Mouse (Mus musculus): ENCODE results near the gene Negr1.
"Not testable (repeated sequence)": the region's sequence is repeated elsewhere in the genome, so short reads cannot be mapped to it uniquely, and the experiment has no call there.

Negr1 gene

GRCm38 (mm10) chr3:157031513-157032142 is 470.0 kb downstream of the Negr1 start:
- DNase-seq: no peak

- DNase-seq: no peak
Observed at GRCm38 (mm10) chr3:157036016-157036415, 474.4 kb downstream of the Negr1 start.

DNA sequence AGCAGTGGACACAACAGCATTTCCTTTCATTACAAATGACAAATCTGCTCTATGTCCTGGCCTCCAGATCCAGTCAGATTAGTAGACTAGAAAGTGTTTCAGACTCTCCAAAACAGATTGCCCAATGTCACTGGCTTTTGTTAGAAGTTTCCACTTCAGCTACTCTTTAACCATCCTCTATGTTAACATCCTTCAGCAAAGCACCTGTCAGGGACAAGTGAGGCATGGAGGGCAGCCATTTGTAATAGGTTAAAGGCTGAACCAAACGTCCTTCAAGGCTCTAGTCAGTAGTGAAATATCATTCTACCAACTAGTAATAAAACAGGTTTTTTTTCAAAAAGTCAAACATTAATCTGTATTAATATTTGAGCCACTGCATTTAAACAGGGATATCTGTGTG is 475.0 kb downstream of the Negr1 start:
- DNase-seq: no peak

DNA sequence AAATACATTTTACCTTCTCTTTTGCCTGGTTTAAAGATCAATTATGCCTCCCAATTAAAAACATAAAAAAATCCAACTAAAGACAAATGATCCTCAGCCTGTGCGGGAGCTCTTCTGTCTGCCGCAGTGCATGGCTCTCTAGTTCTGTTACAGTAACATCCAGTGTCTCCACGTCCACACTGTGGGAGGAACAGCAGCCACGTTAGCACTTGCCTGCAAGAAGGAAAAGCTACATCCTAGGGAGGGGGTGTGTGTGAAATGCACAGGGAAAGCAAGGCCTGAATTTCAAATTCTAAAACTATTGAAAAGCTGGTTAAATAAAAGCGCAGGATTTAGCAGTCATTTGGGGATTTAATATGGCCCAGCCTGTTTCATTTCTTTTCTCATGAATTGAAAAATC is 479.0 kb downstream of the Negr1 start:
- DNase-seq: no peak

DNA sequence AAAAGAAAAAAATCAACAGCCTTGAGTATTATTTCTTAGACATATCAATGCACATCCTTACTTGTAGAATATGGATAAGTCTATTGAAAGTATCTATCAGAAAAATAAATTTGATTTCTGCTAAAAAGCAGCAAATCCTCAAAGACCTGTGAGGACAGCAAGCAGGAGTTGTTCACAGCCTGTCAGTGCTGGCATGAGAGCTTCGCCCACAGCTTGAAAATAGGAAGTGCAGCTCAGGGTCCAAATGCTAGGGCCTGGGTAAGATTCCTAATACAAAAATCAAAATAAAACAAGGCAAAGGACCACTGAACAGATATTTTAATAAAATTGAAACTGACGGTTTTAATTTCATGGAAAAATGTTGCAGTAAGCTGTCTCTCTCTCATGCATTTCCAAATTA is 483.0 kb downstream of the Negr1 start:
- no peak for DNase-seq

DNA sequence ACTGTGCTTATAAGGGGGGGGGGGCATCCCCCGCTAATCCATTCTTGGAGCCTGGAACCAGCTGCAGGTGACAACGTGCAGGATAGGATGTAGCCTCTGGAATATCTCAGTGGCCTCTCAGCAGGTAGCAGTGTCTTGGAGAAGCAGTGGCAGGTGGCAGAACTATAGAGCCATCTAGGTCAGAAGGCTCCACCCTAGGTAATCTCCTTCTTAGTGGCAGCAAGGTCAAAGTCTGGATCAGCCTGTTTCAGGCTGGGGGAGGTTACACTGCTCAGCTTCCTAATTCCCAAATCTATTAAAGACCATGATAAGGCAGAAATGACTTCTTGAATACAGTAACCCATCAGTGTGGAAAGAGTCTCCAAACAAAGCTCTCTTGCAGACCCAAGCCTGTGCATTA is 502.8 kb downstream of the Negr1 start:
- not testable (repeated sequence) for DNase-seq

GRCm38 (mm10) chr3:157066331-157066730 is 504.7 kb downstream of the Negr1 start:
- DNase-seq: no peak

- no peak for DNase-seq
Observed at GRCm38 (mm10) chr3:157079250-157079965, 517.8 kb downstream of the Negr1 start.

GRCm38 (mm10) chr3:157079966-157080306 is 518.3 kb downstream of the Negr1 start:
- DNase-seq: no peak

GRCm38 (mm10) chr3:157080585-157080984 is 519.0 kb downstream of the Negr1 start:
- DNase-seq: no peak

- DNase-seq: peak; percentile 2
Observed at GRCm38 (mm10) chr3:157082808-157083784, 521.5 kb downstream of the Negr1 start.

- DNase-seq: no peak
Observed at GRCm38 (mm10) chr3:157085180-157085579, 523.6 kb downstream of the Negr1 start.

DNA sequence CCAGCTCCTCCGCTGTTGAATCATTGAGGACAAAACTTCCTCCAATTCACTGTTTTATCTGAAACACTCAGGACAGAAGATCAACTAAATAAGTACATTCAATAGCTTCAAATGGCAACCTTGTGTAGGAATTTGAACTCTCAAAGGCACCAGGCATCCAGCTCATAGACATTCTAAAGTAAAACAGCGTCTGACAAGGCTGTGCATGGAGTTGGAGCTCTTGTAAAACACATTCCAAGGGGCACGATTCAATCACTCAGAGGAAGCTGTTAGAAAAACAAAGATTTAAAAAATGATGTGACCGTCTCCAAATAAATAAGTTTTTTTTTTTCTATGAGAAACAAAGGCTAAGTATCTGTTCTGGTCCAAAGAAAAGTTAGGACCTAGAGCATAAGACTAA is 528.5 kb downstream of the Negr1 start:
- no peak for DNase-seq

DNA sequence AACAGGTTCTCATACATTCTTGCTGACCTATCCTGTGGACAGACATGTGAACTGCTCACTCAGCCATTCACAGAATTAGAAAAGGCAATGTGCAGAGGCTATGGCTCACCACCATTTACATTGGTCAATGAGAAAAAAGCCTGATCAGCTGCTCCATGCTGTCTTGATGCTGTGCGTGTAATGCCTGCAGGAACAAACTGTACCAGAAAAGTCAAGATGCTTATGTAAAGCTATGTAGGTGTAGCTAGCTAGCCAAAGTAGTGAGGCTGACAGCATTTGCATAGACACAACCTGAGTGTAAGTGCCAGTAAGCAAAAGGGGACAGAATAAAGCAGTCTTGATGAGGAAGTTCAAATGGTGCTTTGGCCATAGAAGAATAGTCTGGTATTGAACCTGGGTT is 534.7 kb downstream of the Negr1 start:
- no peak for DNase-seq

DNA sequence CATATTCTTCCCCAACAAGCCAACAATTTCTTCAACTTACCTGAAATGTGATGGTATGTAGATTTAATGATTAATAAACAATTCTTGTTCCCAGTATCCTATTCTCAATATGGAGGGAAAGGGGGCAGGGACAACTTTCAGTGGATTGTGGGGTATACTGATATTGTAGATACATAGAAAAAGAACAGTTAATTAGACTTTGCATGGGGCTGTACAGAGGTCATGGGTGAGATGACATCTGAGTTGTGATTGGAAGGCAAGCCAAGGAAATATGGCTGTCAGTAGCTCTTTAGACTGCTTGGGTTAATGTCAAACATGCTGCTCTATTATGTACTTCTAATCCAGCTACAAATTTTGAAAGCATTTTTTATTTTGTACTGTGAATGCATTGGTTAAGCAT is 535.9 kb downstream of the Negr1 start:
- DNase-seq: no peak

- DNase-seq: no peak
Observed at GRCm38 (mm10) chr3:157098417-157098816, 536.8 kb downstream of the Negr1 start.

- no peak for DNase-seq
Observed at GRCm38 (mm10) chr3:157104866-157105579, 543.4 kb downstream of the Negr1 start.

DNA sequence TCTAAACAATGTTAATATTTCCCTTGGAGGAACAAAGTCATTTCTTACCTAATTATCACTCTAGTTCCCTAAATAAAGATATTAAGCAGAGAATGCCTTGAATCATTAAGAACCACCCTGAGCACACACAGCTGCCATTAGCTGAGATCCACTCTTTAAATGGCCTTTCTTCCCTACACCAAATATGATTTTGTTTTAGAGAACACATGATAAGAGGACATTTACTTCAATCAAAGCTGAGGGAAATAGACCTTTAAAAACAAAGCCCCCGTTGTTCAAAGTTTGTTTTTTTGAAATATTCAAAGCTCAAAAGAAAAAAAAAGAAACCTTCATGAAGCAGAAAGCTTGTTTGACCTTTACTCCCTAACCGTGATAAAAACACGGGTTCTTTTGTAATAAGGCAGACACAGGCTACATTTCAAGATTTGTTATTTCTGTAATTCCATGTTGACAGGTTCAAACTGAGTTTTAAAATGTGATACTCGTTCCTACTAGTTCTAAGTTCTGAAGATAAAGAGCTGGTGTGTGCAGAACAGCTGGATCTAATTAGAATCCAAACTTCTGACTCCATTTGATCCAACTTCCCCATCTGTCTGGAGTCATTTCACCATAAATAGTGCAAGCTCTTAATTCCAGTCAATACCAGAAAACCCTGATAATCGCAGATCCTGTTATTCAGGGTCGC is 544.1 kb downstream of the Negr1 start:
- DNase-seq: no peak

GRCm38 (mm10) chr3:157108156-157108555 is 546.6 kb downstream of the Negr1 start:
- DNase-seq: no peak

DNA sequence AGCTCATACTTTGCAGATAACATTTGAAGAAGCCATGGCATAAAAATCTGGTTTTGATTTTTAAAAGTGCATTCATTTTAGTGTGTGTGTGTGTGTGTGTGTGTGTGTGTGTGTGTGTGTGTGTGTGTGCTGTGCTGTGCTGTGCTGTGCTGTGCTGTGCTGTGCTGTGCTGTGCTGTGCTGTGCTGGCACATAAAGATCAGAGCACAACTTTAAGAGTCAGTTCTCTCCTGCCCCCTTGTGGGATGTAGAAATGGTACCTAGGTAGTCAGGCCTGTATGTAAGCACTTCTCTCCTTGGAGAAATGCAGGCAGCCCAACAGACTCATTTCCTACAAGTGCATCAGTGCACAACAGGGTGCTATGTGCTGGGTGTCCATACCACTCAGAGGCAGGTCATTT is 547.7 kb downstream of the Negr1 start:
- DNase-seq: no peak

DNA sequence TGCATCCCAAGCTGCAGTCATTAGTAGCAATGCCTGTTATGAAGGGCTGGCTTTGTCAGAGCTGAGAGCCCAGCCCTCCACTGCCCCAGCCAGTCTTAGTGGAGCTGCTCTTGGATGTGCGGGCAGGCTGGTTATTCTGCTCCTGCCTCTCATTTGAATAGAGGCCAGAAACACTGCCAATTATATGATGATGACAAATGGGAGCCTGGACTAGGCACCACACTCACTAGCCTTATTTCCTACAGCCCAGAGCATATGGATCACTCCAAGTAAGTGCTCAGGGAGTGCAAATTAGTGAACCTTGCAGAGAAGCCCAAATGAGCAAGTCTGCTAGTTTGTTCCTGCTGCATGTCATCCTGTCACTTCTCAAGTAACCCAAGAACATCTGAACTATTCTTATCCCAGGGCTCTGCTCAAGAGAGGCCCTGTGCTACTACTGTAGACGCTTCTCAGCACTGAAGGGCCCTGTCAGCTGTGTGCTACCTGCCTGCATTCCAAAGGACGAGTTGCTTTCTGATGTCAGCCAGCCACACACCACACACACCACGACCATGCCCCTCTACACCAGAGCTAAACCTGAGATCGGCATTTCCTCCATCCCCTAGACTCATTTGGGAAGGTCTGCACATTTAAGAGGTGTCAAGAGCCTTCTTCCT is 553.6 kb downstream of the Negr1 start:
- DNase-seq: no peak

DNA sequence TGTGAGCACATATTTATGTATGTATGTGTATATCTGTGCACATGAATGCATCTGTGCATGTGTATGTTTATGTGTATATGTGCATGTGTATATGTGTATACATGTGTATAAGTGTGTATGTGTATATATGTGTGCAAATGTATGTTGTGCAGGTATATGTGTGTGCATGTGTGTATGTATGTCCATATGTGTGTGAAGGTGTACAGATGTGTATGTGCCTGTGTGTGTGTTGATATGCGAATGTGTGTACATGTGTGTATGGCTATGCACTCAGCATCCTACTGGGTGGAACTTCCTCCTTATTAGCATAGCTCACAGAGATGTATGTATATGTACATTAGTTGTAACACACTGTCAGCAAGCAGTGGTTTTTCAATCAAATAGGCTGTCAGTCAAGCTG is 554.4 kb downstream of the Negr1 start:
- no peak for DNase-seq
